Mouse (Mus musculus): Measurements from ENCODE around the gene Rbmx2.

The Rbmx2 gene

DNA sequence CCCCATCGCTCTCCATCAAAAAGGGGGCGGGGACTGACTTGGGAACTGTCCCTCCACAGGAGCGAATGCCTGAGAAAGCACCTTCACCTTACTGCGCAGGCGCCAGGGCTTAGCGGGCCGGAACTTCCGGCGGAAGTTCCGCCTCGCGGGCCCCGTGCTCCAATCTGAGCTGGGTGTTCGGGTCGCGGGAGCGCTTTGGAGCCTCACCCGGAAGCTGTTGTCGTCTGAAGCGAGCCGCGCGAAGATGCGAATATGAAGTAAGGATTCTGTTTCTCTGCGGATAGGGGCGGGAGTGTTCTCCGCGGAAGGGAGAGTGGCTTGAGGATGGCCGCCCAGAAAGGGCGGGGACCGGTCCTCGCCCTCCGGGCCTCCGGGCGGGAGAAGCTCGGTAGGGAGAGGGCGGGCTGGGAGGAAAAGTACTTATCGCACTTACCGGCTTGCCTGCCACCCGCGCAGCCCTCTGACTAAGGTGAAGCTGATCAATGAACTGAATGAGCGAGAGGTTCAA lies at the start of gene Rbmx2:
Rbmx2 (plus strand) TSS at position 141 of the 508 bp plus-strand sequence.
- DNase-seq = peak; percentile 92

DNA sequence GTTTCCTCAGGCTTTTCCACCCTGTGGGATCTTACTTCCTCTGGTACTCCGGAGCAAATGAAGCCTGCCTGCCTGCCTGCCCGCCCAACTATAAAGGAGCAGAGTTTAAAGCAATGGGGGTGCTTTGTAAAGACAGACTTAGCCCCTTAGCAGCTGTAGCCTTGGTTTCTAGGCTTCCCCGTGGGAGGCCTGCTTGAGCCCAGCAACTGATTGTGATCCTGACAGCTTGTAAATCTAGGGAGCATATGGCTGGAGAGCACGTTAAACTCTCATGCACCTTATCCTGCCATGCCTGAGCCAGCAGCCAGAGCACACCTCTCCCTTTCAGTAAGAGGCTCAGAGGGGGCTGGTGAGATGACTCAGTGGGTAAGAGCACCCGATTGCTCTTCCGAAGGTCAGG lies 28.0 kb upstream of the Rbmx2 start:
- DNase-seq = no peak

DNA sequence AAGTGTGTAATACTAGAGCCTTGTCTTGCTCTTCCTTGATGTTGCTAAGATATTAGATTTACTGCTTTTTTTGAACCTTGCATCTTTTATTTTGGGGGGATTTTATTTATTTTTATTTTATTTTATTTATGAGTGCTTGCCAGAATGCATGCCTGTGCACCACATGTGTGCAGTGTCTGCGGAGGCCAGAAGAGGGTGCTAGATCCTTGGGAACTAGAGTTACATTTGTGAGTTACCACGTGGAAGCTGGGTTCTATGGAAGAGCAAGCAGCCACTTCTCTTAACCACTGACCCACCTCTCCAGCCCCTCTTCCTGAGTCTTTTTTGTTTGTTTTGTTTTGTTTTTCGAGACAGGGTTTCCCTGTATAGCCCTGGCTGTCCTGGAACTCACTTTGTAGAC lies 25.2 kb upstream of the Rbmx2 start:
- DNase-seq = no peak

DNA sequence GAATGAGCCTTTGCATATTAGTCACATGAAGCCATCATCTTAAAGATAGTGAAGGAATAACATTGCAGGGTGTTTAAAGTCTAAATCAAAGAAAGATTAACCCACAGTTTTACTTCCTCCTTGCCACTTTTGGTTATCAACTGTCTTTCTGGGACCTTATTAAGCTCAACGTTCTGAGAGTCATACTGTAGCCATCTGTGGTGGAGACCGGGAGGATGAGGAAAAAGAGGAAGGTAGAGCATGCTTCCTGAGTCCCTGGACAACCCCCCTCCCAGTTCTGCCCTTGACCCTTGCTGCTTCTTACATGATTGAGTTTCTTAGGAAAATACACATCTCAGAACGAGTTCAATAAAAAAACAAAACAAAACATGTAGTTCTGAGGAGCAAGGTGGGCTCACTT lies 23.1 kb upstream of the Rbmx2 start:
- DNase-seq = no peak

DNA sequence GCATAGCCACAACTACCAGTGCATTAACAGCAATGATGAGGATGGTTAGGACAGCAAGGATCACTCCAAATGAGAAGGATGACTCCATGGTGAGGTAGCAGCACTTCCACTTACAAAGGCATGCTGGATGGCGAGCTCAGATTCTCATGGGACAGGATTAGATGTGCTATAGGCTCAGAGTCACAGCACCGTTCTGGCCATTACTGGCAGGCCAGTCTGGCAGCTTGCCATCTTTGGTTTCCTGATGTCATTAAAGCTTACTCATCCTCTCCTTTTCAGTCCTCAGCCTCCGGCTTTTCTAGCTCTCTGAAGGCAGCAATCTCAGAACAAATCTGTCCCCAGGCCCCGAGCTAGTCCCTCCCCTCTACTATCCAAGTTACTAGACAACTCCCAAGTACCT lies 20.6 kb upstream of the Rbmx2 start, which contains the start of gene Gpr119:
Gpr119 (minus strand) TSS at position 308 of the 400 bp plus-strand sequence.
- DNase-seq = peak; percentile 6

DNA sequence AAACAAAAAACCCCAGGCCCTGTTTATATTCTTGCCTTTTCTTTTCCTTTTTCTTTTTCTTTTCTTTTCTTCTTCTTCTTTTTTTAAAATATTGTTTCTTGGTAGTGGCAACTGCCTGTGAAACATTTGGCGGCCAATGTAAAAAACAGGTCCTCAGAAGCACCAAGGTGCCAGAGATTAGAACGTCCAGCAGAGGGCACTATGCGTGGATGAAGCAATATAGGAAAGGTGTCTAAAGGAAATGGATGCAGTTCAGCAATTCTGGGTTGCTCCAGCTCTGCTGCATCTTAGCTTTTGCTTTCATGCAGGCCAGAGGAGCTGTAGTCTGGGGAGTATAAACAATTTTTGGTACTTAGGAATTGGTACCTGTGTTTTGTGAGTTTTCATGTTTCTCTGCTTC lies 11.4 kb upstream of the Rbmx2 start:
- DNase-seq = peak; percentile 34

DNA sequence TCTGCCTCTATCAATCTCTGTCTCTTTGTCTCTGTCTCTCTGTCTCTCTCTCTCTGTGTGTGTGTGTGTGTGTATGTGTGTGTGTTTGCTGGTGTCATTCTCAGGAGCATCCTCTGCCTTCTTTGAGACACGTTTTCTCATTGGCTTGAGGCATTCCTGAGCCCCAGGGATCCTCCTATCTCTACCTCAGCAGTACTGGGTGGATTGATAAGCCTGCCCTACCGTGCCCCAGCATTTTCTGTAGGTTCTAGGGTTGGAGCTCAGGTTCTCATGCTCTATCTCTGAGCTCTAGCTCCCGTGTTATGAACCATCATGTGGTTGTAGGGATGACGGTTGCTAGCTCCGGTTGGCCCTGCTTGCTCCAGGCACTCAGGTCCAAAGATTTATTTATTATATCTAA lies 10.9 kb upstream of the Rbmx2 start:
- DNase-seq = no peak

DNA sequence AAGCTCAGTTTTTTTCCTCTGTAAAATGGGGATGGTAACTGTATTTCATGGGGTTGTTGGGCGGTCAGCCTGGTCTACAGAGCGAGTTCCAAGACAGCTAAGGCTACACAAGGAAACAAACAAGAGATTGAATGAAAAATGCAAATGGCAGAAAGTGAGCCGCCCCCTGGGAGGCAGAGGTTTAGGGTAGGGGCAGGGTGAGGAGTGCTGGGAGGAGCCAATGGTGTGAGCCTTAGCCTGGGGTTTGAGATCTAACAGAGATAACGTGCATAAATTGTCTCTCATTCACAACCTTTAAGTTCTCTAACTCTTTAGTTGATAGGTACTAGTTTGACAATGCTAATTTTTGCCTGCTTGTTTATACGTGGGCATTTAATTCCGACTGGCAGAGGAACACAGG lies 344 bp upstream of the Rbmx2 start:
- DNase-seq = no peak

DNA sequence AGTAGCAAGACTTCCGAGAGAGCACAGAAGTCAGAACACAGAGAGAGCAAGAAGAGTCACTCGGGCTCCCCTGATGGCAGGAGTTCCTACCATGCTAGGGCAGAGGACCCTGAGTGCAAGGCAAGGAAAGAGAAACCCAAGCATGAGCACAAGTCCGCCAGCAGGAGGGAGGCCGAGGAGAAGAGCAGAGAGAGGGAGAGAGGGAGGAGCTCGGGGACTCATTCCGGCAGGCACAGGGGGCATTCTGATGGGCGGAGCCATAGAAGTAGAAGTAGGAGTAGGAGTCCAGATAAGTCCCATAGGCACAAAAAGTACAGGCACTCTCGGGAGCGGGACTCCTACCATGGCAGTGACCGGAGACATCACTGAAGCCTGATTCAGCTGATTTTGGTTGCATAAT lies 14.9 kb downstream of the Rbmx2 start:
- DNase-seq = no peak

DNA sequence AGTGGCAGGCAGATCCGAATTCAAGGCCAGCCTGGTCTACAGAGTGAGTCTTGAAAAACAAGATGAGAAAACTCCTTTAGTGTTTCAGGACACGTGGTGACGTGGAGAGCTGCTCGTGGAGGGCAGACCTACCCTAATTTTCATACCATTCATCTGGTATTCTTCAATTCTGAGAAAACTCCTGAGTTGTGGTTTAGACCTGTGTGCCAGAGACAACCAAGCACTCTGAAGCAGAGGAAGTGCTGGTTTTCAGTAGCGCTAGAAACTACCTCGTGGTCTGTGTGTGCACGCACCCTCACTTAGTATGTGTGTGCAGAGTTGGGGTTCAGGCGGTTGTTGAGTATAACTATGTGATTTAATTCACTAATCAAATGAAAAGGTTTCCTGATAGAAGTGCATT lies 18.0 kb downstream of the Rbmx2 start:
- no peak for DNase-seq

DNA sequence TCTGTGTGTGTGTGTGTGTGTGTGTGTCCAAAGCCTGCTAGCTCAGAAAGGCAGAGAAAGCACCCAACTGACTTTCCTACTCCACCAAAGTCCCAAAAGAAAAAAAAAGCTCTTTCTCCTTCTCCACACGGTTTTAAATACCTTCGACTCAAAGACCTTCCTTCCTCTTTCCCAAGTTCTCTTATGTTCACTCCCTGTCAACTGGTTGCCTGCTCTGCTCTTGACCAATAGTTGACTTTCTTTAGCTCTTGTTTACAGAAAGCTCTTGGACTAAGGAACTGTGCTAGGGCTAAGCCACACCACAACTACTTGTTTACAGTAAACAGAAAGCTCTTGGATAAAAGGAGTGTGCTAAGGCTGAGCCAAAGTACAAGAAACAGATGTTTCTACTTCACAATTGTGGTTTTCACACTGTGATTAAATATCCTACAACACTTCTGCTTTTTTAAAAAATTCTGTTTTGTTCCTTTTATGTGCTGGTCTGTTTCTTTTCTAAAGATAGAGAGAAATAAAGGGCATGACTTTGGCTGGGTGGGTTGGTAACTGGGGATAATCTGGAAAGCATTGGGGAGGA lies 60.0 kb downstream of the Rbmx2 start:
- DNase-seq = no peak
